Mouse (Mus musculus): Measurements from ENCODE around the gene Hoxa5. TPM values are rescaled to one million over a fixed set of nuclear protein-coding genes. Genes with fewer than 3 reads are reported as not detected.
A peak's percentile ranks its signal among the peaks of the same experiment; 100 is the strongest.

Hoxa5 gene
- polyA plus RNA-seq (2016; fragmentation: Nextera tagmentation; extraction: Ambion mirVana): not detected in 2 replicates

DNA sequence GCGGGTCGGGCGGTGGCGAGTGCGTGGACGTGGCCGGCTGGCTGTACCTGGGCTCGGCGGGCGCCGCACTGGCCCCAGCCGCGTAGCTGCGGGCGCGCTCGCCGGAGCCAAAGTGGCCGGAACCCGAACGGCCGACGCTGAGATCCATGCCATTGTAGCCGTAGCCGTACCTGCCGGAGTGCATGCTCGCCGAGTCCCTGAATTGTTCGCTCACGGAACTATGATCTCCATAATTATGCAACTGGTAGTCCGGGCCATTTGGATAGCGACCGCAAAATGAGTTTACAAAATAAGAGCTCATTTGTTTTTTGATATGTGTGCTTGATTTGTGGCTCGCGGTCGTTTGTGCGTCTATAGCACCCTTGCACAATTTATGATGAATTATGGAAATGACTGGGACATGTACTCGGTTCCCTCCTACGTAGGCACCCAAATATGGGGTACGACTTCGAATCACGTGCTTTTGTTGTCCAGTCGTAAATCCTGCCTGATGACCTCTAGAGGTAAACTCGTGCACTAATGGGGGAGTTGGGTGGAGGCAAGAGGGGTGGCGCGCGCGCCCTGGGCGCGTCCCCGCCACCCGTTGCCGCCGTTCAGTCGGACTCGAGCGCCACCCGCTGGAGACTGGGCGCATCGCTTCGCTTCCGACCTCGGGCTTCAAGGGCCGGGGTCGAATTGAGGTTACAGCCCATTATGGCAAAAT lies at the start of gene Hoxa5:
Gene Hoxa5 (minus strand): TSS at position 538 of the 703 bp plus-strand sequence.
- peak within 1 kb of the TSS; percentile 28 for H3K4me3 ChIP-seq
- H3K36me3 ChIP-seq: no peaks in the 10 kb centered on the region
- H3K9me3 ChIP-seq: no peaks in the 10 kb centered on the region
- H3K27ac ChIP-seq (replicated peaks): no peak within 1 kb of the TSS
- no peak within 1 kb of the TSS for H3K9ac ChIP-seq (replicated peaks)
- H3K4me1 ChIP-seq: peaks cover 14% of the 10 kb centered on the region; the same call in 1 of the 2 replicates
- no peak for ATAC-seq (ENCODE audit: low FRiP score, low read depth)
- peak within 1 kb of the TSS; percentile 32 for H3K4me2 ChIP-seq (replicated peaks)
- under 1% methylated on average over 65 of the region's 65 CpGs for WGBS
- H3K27me3 ChIP-seq: peaks cover 99% of the 10 kb centered on the region

DNA sequence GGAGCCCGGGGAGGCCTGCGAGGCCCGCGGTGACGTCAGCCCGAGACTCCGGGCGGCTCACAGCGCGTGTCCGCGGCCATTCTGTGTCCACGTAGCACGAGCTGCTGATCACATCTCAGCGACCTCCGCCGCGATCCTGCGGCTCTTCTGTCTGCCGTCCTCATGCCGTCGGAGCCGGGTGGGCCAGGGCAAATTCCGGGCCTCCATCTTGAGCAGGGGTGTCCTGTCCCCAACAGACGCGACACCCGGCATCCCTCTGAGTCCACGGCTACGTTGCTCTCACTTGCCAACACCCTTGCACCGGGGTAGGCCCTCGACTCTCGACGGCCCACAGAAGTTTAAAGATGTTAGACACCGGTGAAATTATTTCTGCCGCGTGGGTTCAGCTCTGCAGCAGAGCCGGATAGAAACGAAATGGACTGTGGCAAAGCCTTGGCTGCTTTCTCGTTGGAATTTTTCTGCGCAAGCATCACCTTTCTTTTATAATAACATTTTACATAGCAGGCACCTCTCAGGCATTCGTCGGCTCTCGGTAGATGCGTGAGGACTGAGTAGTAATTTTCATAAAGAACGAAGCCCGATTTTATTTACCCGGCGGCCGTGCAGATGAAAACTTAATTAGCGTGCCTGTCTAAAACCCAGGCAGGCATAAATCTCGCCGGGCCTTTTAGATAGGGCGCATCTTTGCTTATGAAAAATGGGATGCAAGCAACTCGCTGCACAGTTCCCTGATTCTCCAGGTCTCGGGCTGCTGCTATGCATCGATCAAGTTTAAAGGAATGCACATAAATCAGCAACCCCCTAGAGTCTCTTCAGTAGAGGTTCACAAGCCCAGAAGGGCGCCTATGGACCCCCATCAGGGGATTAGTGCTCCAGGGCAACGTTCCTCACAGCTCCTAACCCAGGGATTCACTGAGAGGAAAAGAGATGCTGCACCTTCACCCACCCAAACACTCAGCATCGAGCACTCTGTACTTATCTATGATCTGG lies 49.4 kb upstream of the Hoxa5 start:
- Histone ChIP-seq H3K27ac (replicated peaks) (no peak overlapping the region), H3K4me1 (0 out of 2 replicates have a peak, but pooled peaks cover 3% of the 10 kb centered on the region), H3K27me3 (peaks cover 84% of the 10 kb centered on the region), H3K9ac (replicated peaks) (no peak overlapping the region), H3K9me3 (no peaks in the 10 kb centered on the region), H3K36me3 (no peaks in the 10 kb centered on the region), H3K4me2 (replicated peaks) (no peak overlapping the region), H3K4me3 (peak overlapping the region; percentile 18)
- under 1% methylated on average over 59 of the region's 59 CpGs for WGBS
- ATAC-seq (ENCODE audit: low FRiP score, low read depth): no peak

DNA sequence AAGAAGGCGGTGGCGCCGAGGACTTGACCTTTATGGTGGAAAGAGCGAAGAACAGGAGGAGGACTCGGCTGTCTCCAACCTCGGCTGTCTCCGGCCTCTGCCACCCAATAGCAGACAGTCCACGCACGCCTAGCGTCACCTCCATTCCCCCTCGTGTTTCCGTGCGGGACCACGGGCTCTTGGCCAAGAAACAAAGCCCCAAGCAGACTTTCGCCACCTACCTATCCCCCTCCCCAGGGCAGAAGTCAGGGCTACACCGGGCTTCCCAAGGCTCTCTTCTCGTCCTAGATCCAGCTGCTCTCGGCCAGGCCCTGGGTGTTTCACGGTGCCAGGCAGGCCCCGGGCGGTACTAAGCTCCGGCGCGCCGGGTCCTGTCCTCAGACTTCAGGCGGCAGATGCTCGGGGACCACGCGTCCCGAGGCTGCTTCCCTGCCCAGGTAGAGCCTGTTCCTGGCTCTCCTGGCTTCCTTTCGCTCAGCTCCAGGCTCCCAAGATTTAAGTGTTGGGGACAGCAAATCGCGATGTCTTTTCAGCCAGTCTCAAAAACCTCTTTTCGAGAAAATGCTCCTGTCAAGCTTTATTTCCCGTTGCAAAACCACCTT lies 48.5 kb upstream of the Hoxa5 start:
- 1% methylated on average over 35 of the region's 35 CpGs for WGBS
- H3K4me1 ChIP-seq: 0 out of 2 replicates have a peak, but pooled peaks cover 3% of the 10 kb centered on the region
- peaks cover 85% of the 10 kb centered on the region for H3K27me3 ChIP-seq
- H3K9me3 ChIP-seq: no peaks in the 10 kb centered on the region
- H3K36me3 ChIP-seq: no peaks in the 10 kb centered on the region
- H3K9ac ChIP-seq (replicated peaks): no peak overlapping the region
- no peak overlapping the region for H3K4me2 ChIP-seq (replicated peaks)
- H3K4me3 ChIP-seq: no peak overlapping the region
- ATAC-seq (ENCODE audit: low FRiP score, low read depth): no peak
- H3K27ac ChIP-seq (replicated peaks): no peak overlapping the region

DNA sequence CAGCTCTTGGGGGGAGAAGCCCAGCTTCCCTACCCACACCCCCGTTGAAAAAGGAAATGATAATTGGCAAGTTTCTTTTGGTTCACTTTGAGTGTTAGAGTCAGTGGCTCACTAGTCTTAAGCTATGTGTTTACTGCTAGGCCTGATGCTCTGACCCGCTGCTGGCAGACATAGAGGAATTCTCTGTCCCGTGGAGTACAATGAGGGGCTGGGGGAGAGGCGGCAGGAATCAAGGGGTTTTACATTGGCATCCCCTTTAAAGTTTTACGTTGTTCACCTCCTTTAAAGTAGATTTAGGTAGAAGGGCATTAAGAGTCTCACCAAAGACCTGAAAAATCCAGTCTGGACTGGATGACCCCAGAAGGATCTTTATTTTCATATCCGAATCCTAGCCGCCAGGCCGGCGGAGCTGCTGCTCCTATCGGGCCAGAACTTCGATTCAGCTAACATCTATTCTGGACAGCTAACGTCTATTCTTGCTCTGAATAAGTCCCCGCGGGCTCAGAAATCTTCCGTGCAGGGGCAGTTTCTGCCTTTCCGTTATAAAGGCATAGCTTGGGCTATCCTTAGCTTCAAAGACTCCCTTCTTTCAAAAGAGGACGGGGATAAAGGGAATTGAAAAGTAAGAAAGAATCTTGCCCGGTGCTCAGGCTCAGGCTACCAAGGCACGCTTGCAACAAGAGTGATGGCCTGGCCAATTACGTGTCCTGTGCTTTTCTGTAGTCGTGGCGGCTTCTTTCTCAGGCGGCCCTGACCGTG lies 47.8 kb upstream of the Hoxa5 start:
- Histone ChIP-seq H3K4me3 (no peak overlapping the region), H3K36me3 (no peaks in the 10 kb centered on the region), H3K27ac (replicated peaks) (no peak overlapping the region), H3K4me1 (0 out of 2 replicates have a peak, but pooled peaks cover 3% of the 10 kb centered on the region), H3K9me3 (no peaks in the 10 kb centered on the region), H3K9ac (replicated peaks) (no peak overlapping the region), H3K27me3 (peaks cover 87% of the 10 kb centered on the region), H3K4me2 (replicated peaks) (no peak overlapping the region)
- no peak for ATAC-seq (ENCODE audit: low FRiP score, low read depth)
- 1% methylated on average over 24 of the region's 24 CpGs for WGBS

DNA sequence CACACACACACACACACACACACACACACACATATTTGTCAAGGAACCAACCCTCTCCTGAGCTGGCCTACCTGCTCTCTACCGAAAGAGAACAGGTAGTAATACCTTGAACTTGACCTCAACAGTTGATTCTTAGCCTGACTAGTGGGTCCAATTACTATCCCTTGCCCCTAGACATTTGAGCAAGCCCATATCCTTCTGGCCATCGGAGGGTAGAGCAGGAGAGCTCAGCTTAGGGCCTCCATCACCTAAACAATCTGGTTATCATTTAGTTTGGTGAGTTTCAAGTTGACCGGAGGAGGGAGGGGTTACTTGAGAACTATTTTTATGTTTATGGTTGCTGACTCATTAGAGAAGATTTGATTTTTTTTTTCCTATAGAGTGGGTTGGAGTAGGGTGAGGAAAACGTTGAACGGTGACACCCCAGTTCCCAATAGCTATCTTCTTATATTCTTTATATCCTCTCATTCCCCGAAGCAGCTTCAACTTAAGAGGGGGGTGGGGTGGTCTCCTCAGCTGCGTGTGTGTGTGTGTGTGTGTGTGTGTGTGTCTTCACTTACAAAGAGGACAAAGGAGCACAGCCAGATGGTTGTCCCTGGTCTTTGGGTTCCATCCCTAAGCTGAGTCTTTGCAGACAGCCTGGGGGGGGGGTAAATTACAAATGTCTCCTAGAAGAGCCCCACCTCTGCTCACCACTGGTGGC lies 46.9 kb upstream of the Hoxa5 start:
- H3K27ac ChIP-seq (replicated peaks): no peak overlapping the region
- no peak overlapping the region for H3K9ac ChIP-seq (replicated peaks)
- 0 out of 2 replicates have a peak, but pooled peaks cover 4% of the 10 kb centered on the region for H3K4me1 ChIP-seq
- no peak overlapping the region for H3K4me2 ChIP-seq (replicated peaks)
- ATAC-seq (ENCODE audit: low FRiP score, low read depth): no peak
- H3K27me3 ChIP-seq: peaks cover 88% of the 10 kb centered on the region
- H3K36me3 ChIP-seq: no peaks in the 10 kb centered on the region
- H3K4me3 ChIP-seq: no peak overlapping the region
- H3K9me3 ChIP-seq: no peaks in the 10 kb centered on the region
- 11% methylated on average over 7 of the region's 7 CpGs for WGBS

DNA sequence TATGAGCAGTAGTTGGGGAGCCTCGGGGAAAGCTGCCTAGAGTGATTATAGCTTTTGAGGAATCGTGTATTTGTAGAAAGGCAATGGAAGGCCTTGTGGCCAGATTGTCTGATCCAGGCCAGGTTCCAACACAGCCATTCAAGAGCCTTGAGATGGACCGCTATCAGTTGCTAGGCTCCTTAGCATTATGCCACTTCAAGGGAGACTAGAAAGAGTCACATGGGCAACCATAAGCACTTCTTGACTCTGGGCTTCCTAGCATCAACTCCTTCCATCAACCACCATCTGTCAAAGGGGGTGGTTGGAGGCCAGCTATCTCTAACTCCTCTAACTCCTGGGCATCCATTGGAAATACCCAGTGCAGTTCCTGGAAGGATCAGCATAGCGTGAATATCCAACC lies 45.4 kb upstream of the Hoxa5 start:
- Histone ChIP-seq H3K36me3 (no peaks in the 10 kb centered on the region), H3K27ac (replicated peaks) (no peak overlapping the region), H3K4me2 (replicated peaks) (no peak overlapping the region), H3K4me3 (no peak overlapping the region), H3K9me3 (no peaks in the 10 kb centered on the region), H3K27me3 (peaks cover 94% of the 10 kb centered on the region), H3K4me1 (0 out of 2 replicates have a peak, but pooled peaks cover 8% of the 10 kb centered on the region), H3K9ac (replicated peaks) (no peak overlapping the region)
- ATAC-seq (ENCODE audit: low FRiP score, low read depth): no peak
- WGBS: 0% methylated on average over 4 of the region's 4 CpGs

DNA sequence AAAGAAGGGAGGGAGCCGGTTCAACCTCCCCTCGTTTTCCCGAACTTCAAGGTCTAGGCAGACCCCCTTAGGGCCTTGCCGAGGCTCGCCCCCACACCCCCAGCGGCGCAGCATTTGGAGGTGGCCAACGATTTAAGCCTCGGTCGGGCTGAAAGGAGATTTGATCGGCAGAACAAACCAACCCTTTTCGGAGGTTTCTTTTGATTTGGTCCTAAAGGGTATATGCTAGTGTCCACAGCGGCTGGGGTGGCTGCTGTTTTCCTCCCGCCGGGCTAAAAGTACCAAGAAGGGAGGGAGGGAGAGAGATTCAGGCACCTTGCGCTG lies 45.0 kb upstream of the Hoxa5 start:
- no peaks in the 10 kb centered on the region for H3K36me3 ChIP-seq
- H3K4me1 ChIP-seq: 0 out of 2 replicates have a peak, but pooled peaks cover 8% of the 10 kb centered on the region
- no peaks in the 10 kb centered on the region for H3K9me3 ChIP-seq
- 0% methylated on average over 16 of the region's 16 CpGs for WGBS
- H3K27ac ChIP-seq (replicated peaks): no peak overlapping the region
- peaks cover 98% of the 10 kb centered on the region for H3K27me3 ChIP-seq
- H3K4me2 ChIP-seq (replicated peaks): no peak overlapping the region
- H3K4me3 ChIP-seq: no peak overlapping the region
- ATAC-seq (ENCODE audit: low FRiP score, low read depth): no peak
- H3K9ac ChIP-seq (replicated peaks): no peak overlapping the region

DNA sequence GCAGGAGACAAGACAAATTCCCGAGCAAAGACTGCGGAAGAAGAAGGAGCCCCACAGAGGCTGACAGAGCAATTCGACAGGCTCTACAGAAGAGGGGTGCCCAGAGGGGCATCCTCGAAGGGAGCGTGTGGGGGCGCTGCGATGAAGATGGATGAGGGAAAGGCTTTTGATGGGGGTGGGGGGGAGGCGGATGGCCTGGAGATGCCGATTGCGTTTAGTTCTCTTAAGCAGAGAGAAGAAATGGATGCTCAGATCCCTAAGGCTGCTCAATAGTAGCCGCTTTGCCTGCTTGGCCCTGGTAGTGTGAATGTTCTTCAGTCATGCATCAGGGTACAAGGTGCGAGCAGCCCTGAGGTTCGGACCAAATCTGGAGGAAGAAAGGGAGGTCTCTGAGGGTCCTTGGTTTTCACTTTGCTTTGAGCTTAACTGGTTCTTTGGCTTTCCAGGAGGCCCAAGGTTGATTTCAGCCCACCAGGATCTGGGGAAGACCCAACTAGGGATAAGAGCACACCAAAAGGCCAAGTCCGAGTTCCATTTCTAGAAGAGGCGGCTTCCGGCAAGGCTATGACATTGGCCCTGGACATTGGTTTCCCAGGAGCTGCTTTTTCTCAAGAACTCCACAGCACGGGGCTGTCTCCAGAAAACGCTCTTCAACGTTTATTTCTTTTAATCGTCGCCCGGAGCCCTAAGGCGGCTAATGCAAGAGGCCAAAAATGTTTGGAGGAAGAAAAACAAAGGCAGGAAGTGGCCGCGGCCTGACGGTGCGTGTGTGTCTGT lies 44.4 kb upstream of the Hoxa5 start:
- no peak for ATAC-seq (ENCODE audit: low FRiP score, low read depth)
- no peaks in the 10 kb centered on the region for H3K36me3 ChIP-seq
- H3K4me3 ChIP-seq: no peak overlapping the region
- WGBS: 1% methylated on average over 27 of the region's 27 CpGs
- H3K9me3 ChIP-seq: no peaks in the 10 kb centered on the region
- no peak overlapping the region for H3K4me2 ChIP-seq (replicated peaks)
- no peak overlapping the region for H3K9ac ChIP-seq (replicated peaks)
- peaks cover 98% of the 10 kb centered on the region for H3K27me3 ChIP-seq
- H3K4me1 ChIP-seq: 0 out of 2 replicates have a peak, but pooled peaks cover 8% of the 10 kb centered on the region
- H3K27ac ChIP-seq (replicated peaks): no peak overlapping the region

DNA sequence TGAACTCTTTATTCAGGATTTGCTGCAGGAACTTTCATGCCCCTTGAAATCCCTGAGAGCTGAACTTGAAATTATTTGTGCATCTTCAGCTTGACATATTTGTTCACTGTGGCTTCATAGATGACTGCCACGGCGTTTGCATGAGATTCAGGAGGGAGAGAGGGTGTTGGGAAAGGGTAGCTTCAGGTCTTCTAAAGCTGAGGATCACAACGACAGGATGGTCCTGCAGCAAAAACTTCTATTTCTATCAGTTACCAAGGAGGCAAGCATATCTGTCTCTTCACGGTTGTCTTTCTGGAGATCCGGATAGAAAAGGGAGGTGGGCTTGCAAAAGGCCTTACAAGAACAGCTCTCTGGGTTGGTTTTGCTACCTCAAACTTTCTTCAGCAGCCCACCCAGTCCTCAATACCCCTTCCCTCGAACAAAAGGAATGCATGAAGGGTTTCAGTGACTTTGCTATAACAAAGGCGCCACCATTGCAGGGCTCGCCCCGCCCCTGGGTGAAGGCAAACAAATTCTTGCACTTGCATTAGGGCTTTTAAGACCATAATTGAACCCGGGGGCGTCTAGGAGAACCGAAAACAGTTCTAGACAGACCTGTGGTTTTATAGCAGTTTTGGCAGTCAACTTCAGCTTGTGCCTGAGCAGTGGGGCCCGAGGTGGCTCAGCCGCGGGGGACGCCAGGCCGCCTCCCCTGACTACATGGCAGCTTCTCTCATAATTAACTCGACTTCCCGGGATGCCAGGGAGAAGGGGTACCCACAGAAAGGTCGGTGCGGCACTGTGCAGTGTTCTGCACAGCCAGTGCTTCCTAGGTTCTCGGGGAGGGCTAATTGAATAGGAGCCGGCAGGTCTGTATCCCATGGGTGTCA lies 43.6 kb upstream of the Hoxa5 start:
- ATAC-seq (ENCODE audit: low FRiP score, low read depth): no peak
- Histone ChIP-seq H3K4me2 (replicated peaks) (no peak overlapping the region), H3K27me3 (peaks cover 98% of the 10 kb centered on the region), H3K27ac (replicated peaks) (no peak overlapping the region), H3K9me3 (no peaks in the 10 kb centered on the region), H3K9ac (replicated peaks) (no peak overlapping the region), H3K4me1 (0 out of 2 replicates have a peak, but pooled peaks cover 5% of the 10 kb centered on the region), H3K36me3 (no peaks in the 10 kb centered on the region), H3K4me3 (no peak overlapping the region)
- WGBS: under 1% methylated on average over 23 of the region's 23 CpGs

DNA sequence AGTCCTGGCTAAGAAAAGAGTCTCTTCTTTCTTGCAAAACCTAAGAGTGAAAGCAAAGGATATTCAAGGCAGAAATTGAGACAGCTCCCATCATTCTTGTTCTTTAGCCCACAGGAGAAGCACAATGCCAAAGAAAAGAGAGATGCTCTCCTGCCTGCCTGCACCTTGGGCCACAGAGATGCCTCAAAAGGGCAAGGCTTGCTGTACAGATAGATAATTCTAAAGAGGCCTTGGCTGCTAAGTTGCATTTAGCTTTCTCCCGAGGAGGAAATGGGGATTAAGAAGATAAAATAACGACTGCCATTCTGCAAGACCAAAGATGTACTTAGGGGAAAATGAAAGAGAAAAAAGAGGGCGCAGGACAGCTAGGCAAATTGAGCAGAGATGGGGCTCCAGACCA lies 42.5 kb upstream of the Hoxa5 start:
- Histone ChIP-seq H3K9ac (replicated peaks) (no peak overlapping the region), H3K4me1 (0 out of 2 replicates have a peak, but pooled peaks cover 5% of the 10 kb centered on the region), H3K27me3 (peaks cover 98% of the 10 kb centered on the region), H3K36me3 (no peaks in the 10 kb centered on the region), H3K9me3 (no peaks in the 10 kb centered on the region), H3K4me3 (no peak overlapping the region), H3K27ac (replicated peaks) (no peak overlapping the region), H3K4me2 (replicated peaks) (no peak overlapping the region)
- ATAC-seq (ENCODE audit: low FRiP score, low read depth): no peak
- WGBS: 5% methylated on average over 3 of the region's 3 CpGs
